Mouse (Mus musculus) ovary, adult 2 months (tissue): ENCODE measurements around the gene Exosc3. TPM values are rescaled to one million over a fixed set of nuclear protein-coding genes. Genes with fewer than 3 reads are reported as not detected.

ENCODE experiments used
- polyA plus RNA-seq: library from polyadenylated mRNA; depleted of rRNA; stranded (reverse); fragments of >200 nt; gene quantifications from 2 replicates; pipeline ENCODE4 v1.2.3, GENCODE M21; 2012; rRNA removed

The Exosc3 gene
- polyA plus RNA-seq = 46.1 and 56.1 TPM in 2 replicates

GRCm38 (mm10) chr4:45342286-45343155 is at the start of gene Exosc3:
Gene Exosc3, minus strand, starts transcription at chr4:45342732.

GRCm38 (mm10) chr4:45341669-45342249 is 773 bp downstream of the Exosc3 start, which contains the start of gene Dcaf10:
Gene Dcaf10, plus strand, starts transcription at chr4:45342101.

GRCm38 (mm10) chr4:45296662-45297564 is 45.6 kb downstream of the Exosc3 start, which contains the start of gene Trmt10b:
Gene Trmt10b, plus strand, starts transcription at chr4:45297127.

Other genes with a start within 250 kb of the Exosc3 start
- gene Tomm5, start 234.6 kb downstream of the Exosc3 start, polyA plus RNA-seq = 52.5 and 59.1 TPM in 2 replicates
- 1.8 and 2.3 TPM in 2 replicates for gene Frmpd1, start 157.9 kb downstream of the Exosc3 start, polyA plus RNA-seq
- gene Trmt10b, start 45.6 kb downstream of the Exosc3 start, polyA plus RNA-seq = 0.73 and 1.7 TPM in 2 replicates
- gene Dcaf10, start 631 bp downstream of the Exosc3 start, polyA plus RNA-seq = 36.0 and 56.5 TPM in 2 replicates
- gene Slc25a51, start 66.0 kb upstream of the Exosc3 start, polyA plus RNA-seq = 69.7 and 88.0 TPM in 2 replicates
- gene Shb, start 189.7 kb upstream of the Exosc3 start, polyA plus RNA-seq = 37.1 and 40.5 TPM in 2 replicates